Mouse (Mus musculus): ENCODE measurements around the gene Iqcn. TPM values are rescaled to one million over a fixed set of nuclear protein-coding genes. Genes with fewer than 3 reads are reported as not detected.

Iqcn gene
- polyA plus RNA-seq, 1 experiment from 2014 or later, result 0.06 TPM

DNA sequence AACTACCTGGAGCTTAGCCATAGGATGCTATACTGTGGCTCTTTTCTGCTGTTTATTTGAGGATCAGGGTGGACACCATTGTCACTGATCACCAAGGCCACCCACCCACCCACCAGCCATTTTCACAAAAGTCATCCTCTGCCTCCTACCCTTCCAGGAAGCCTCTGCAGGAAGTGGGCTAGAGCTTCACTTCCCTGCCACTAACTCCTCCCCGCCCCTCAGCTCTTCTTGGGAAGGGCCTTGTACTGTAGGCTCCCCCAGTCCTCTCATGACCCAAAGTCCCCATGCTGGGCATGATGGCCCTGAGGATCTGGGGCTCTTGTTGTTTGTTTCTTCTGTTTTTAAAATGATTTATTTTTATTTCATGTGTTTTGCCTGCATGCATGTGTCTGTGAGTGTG lies 27.9 kb upstream of the Iqcn start:
- CTCF ChIA-PET, result no interaction called here

DNA sequence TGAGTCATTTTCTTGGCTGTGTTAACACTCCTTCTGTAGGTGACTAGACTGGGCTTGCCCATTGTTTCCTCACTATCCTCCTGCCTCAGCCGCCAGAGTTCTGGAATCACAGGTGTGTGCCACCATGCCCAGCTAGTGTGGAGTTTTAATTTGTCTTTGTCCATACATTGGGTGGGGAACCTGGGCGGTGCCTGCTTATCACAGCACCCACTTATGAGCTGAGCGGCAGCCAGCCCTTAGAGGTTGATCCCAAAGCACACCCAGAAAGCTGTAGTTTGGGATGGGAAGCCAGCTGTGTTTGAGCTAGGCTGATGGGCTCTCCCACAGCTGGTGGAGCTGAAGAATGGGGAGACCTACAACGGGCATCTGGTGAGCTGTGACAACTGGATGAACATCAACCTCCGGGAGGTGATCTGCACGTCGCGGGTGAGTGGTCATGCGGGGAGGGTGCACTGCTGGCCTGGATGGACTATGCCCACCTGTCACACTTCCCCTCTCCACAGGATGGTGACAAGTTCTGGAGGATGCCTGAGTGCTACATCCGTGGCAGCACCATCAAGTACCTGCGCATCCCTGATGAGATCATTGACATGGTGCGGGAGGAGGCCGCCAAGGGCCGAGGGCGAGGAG lies 25.7 kb upstream of the Iqcn start:
- no peak for TF ChIP-seq CTCF (IDR thresholded peaks at IDR 0.05)
- CTCF ChIA-PET, result interaction anchor here (1.9 kb wide), 1 partner anchor 24 kb away, joined by 4 read pairs; no protein-coding TSS in a partner anchor
- no peaks in the 10 kb centered on the region for H3K27me3 ChIP-seq
- ATAC-seq (no peak), DNase-seq (ENCODE audit: low read depth, low spot score) (no peak)
- in situ Hi-C loops (cut with MboI; ENCODE audit: low pct_unique_long_range_greater_than_20kb), result no loop called here
- POLR2A ChIA-PET, result interaction anchor here (3.4 kb wide), 1 partner anchor 21 kb away, joined by 27 read pairs; the partner anchor contains the start of gene Jund

More for the DNA sequence above, 27.9 kb upstream of the Iqcn start:
- no peak for ATAC-seq
- no peak for TF ChIP-seq CTCF (IDR thresholded peaks at IDR 0.05)
- in situ Hi-C loops (cut with MboI; ENCODE audit: low pct_unique_long_range_greater_than_20kb), result no loop called here
- POLR2A ChIA-PET, result interaction anchor here (1.3 to 4.5 kb wide), 2 partner anchors 25 to 27 kb away, joined by 4 to 31 read pairs; partner anchors contain the start of gene Iqcn
- no peaks in the 10 kb centered on the region for H3K27me3 ChIP-seq
- no peak for DNase-seq (ENCODE audit: low read depth, low spot score)

DNA sequence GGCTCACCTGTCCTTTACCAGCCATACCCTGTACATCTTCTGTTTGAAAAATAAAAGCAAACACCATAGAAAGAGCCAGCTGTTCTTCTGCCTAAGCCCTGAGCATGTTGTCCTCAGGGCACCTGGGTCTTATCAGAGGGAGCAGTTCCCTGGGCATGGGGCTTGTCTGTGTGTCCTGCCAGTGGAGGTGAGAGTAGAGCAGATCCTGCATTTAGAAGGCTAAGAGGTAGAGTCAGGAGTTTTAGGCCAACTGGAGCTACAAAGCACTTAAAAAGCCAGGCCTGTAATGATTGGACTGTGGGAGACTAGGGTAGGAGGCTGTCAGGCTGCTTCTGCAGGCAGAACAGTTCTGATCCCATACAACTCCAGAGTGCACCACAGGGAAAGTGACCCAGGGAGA lies 24.6 kb upstream of the Iqcn start:
- no peaks in the 10 kb centered on the region for H3K27me3 ChIP-seq
- TF ChIP-seq CTCF (IDR thresholded peaks at IDR 0.05), result no peak
- ChIA-PET POLR2A (interaction anchor here (3.4 kb wide), 1 partner anchor 19 kb away, joined by 27 read pairs; the partner anchor contains the start of gene Jund), CTCF (interaction anchor here (1.6 kb wide), 1 partner anchor 22 kb away, joined by 6 read pairs; no protein-coding TSS in a partner anchor)
- in situ Hi-C loops (cut with MboI; ENCODE audit: low pct_unique_long_range_greater_than_20kb), result no loop called here
- ATAC-seq, result no peak
- no peak for DNase-seq (ENCODE audit: low read depth, low spot score)

DNA sequence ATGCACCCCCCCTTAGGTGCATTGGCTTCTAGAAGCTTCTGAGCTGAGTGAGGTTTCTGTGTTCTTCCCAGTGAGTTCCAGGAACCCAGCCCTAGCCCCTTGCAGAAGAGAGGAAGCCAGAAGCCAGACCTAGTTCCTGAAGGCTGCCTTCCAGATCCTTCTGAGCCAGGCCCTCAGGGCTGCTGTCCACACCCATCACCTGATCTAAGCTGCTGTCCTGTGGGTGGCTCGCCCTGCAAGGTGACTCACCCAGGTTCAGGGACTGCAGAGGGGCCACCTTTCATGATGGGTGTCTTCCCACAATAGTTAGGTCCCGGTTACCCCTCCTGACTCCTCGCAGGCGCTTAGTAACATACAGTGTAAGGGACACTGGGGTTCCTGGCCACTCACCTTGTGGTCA lies 23.9 kb upstream of the Iqcn start:
- in situ Hi-C loops (cut with MboI; ENCODE audit: low pct_unique_long_range_greater_than_20kb), result no loop called here
- H3K27me3 ChIP-seq, result no peaks in the 10 kb centered on the region
- TF ChIP-seq CTCF (IDR thresholded peaks at IDR 0.05), result no peak
- ChIA-PET POLR2A (interaction anchor here (3.4 kb wide), 1 partner anchor 19 kb away, joined by 27 read pairs; the partner anchor contains the start of gene Jund), CTCF (interaction anchor here (1.6 kb wide), 1 partner anchor 21 kb away, joined by 6 read pairs; no protein-coding TSS in a partner anchor)
- no peak for DNase-seq (ENCODE audit: low read depth, low spot score)
- no peak for ATAC-seq

DNA sequence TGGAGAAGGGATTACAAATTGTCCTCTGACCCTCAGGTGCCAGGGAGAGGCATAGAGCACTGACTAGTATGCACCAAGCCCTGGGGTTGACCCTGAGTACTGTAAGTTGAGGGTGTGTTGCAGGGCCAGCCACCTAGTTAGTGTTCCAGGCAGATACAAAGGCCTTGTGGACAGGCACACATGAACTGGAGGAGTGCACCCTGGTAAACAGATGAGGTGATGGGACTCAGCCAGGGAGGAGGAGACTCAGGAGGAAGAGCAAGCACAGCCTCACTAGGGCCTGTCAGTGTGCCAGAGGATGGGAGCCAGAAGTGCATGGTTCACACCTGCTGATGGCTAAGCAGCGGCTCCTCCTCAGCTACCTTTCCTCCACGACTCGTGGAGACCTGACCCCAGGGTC lies 23.2 kb upstream of the Iqcn start:
- H3K27me3 ChIP-seq, result no peaks in the 10 kb centered on the region
- CTCF ChIA-PET, result interaction anchor here (1.6 kb wide), 1 partner anchor 21 kb away, joined by 6 read pairs; no protein-coding TSS in a partner anchor
- DNase-seq (ENCODE audit: low read depth, low spot score) (no peak), ATAC-seq (no peak)
- in situ Hi-C loops (cut with MboI; ENCODE audit: low pct_unique_long_range_greater_than_20kb), result no loop called here
- POLR2A ChIA-PET, result interaction anchor here (3.4 kb wide), 1 partner anchor 18 kb away, joined by 27 read pairs; the partner anchor contains the start of gene Jund
- no peak for TF ChIP-seq CTCF (IDR thresholded peaks at IDR 0.05)

DNA sequence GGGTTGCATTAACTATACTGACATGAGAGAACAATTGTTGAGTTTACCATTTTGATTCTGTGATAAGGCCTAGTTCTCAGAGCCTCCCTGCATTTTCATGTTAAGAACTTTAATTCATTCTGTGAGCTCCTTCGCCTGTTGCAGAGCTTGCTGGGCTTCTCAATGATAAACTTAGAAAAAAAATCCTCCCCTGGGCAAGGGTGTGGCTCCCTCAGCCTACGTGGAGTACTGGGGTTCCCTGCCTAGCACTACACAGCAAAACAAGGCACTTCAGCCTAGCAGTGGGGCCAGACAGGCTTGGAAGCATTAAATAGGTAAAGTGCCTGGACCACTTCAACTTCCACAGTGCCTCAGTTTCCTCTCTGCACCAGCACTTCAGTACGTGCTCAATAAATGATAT lies 21.8 kb upstream of the Iqcn start:
- H3K27me3 ChIP-seq, result no peaks in the 10 kb centered on the region
- ATAC-seq (no peak), DNase-seq (ENCODE audit: low read depth, low spot score) (no peak)
- ChIA-PET POLR2A (interaction anchor here (0.7 to 1.6 kb wide), 3 partner anchors 17 to 22 kb away, joined by 3 to 11 read pairs (median 4); partner anchors contain the start of gene Jund), CTCF (interaction anchor here (1.0 to 3.6 kb wide), 2 partner anchors 9 to 17 kb away, joined by 5 to 18 read pairs; partner anchors contain the start of genes Jund and Lsm4)
- in situ Hi-C loops (cut with MboI; ENCODE audit: low pct_unique_long_range_greater_than_20kb), result no loop called here
- no peak for TF ChIP-seq CTCF (IDR thresholded peaks at IDR 0.05)

DNA sequence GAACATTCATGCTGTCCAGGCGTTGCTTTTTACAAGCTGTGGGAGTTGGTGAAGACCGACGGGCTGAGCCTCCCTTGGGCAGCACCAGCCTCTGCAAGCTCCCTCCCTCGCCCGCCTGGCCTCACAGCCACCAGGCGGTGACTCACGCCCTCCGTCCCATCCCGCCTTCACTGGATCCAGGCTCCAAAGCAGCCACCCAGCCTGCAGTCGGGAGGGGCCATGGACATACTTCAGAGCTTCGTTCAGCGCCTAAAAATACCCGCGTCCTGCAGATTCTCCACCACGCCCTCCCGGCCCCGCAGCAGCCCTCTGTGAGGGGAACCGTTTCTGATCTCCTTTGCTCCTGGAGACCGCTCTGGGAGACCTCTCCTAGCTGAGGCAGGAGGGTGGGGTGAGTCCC lies 21.1 kb upstream of the Iqcn start:
- CTCF ChIA-PET, result interaction anchor here (1.0 to 3.6 kb wide), 3 partner anchors 10 to 18 kb away, joined by 3 to 18 read pairs (median 5); partner anchors contain the start of genes Jund and Lsm4
- no peak for DNase-seq (ENCODE audit: low read depth, low spot score)
- POLR2A ChIA-PET, result interaction anchor here (1.0 to 1.6 kb wide), 2 partner anchors 16 to 19 kb away, joined by 4 to 11 read pairs; partner anchors contain the start of gene Jund
- ATAC-seq, result peak; percentile 89
- in situ Hi-C loops (cut with MboI; ENCODE audit: low pct_unique_long_range_greater_than_20kb), result no loop called here
- no peaks in the 10 kb centered on the region for H3K27me3 ChIP-seq
- TF ChIP-seq CTCF (IDR thresholded peaks at IDR 0.05), result no peak

DNA sequence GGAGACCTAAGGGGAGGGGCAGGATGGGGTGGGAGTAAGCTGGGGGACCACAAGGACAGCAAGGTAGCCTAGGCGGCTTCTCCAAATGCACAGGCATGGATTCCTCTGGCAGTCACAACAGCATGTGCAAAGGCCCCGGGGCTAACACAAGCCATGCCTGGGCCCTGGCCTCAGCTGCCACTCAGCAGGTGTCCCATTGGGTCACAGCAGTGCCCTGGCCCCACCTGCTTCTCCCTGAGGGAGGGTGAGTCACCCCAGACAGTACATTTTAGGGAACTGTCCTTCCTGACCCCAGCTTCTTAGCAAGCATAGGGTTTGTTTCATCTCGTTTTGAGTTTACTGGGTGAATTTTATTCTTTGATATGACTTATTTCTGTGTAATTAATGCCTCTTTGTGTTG lies 20.6 kb upstream of the Iqcn start:
- in situ Hi-C loops (cut with MboI; ENCODE audit: low pct_unique_long_range_greater_than_20kb), result no loop called here
- TF ChIP-seq CTCF (IDR thresholded peaks at IDR 0.05), result no peak
- no peak for ATAC-seq

DNA sequence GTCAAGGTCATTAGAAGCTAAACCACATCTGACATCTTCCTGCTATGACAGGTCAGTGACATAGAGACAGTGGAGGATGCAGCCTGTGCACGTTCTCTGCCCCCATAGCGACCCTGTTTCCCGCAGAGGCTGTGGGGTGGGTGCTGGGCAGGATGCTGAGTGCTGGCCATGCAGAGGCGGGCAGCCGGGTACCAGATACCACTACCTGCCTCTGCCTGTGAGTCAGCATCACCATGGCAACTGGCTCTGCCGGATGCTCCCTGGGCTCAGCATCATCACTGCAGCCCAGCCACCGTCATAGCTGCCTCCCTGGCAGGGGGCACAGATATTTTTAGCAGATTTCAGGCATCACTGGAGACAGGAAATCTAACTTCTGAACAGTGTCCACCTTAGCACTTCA lies 19.0 kb upstream of the Iqcn start:
- no peak for DNase-seq (ENCODE audit: low read depth, low spot score)
- no peaks in the 10 kb centered on the region for H3K27me3 ChIP-seq
- ATAC-seq, result no peak
- no peak for TF ChIP-seq CTCF (IDR thresholded peaks at IDR 0.05)
- ChIA-PET CTCF (interaction anchor here (3.6 kb wide), 1 partner anchor 12 kb away, joined by 18 read pairs; the partner anchor contains the start of gene Lsm4), POLR2A (interaction anchor here (1.3 kb wide), 1 partner anchor 15 kb away, joined by 5 read pairs; the partner anchor contains the start of gene Jund)
- in situ Hi-C loops (cut with MboI; ENCODE audit: low pct_unique_long_range_greater_than_20kb), result no loop called here

More for the DNA sequence above, 20.6 kb upstream of the Iqcn start:
- no peak for DNase-seq (ENCODE audit: low read depth, low spot score)
- no peaks in the 10 kb centered on the region for H3K27me3 ChIP-seq
- ChIA-PET POLR2A (interaction anchor here (1.0 to 1.6 kb wide), 3 partner anchors 14 to 18 kb away, joined by 3 to 11 read pairs (median 4); partner anchors contain the start of gene Jund), CTCF (interaction anchor here (1.0 to 3.6 kb wide), 3 partner anchors 10 to 17 kb away, joined by 3 to 18 read pairs (median 5); partner anchors contain the start of genes Jund and Lsm4)

DNA sequence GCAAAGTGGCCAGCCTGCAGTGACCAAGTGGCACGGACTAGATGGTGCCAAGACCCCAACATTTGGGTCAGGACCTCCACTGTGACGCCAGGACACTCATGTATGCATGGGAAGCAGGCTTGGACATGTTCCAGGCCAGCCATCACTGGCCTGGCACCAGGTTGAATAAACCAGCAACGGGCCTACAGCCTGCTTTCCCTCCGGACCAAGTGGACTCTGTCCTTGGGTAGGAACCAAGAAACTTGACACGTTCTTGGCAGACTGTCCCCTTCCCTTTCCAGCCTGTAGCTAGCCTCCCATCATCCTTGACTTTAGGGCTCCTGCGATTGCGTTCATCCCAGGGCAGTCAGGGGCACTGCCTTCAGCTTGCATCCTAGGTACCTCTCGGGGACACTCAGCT lies 15.7 kb upstream of the Iqcn start:
- H3K27me3 ChIP-seq, result no peaks in the 10 kb centered on the region
- DNase-seq (ENCODE audit: low read depth, low spot score) (no peak), ATAC-seq (no peak)
- ChIA-PET POLR2A (interaction anchor here (1.4 to 3.1 kb wide), 2 partner anchors 12 to 14 kb away, joined by 4 to 9 read pairs; partner anchors contain the start of gene Jund), CTCF (no interaction called here)
- in situ Hi-C loops (cut with MboI; ENCODE audit: low pct_unique_long_range_greater_than_20kb), result no loop called here
- TF ChIP-seq CTCF (IDR thresholded peaks at IDR 0.05), result no peak

All from Patski (cell line).